Mouse (Mus musculus) frontal cortex, adult 2 months (tissue): ENCODE data around the gene Mroh7. TPM values are rescaled to one million over a fixed set of nuclear protein-coding genes. Genes with fewer than 3 reads are reported as not detected.

Experiments
- DNase-seq, 2 experiments: peaks; one replicate each; pipeline ENCODE4 v3.0.0; 2022; ENCODE audit warnings: low spot score in 1 of 2; ENCODE audit errors: extremely low spot score in 1 of 2
- polyA plus RNA-seq: library from polyadenylated mRNA; depleted of rRNA; stranded (reverse); fragments of >200 nt; gene quantifications from 2 replicates; pipeline ENCODE4 v1.2.3, GENCODE M21; 2012; rRNA removed

The Mroh7 gene
- polyA plus RNA-seq, 1 experiment: 11.0 TPM

GRCm38 (mm10) chr4:106643483-106644217, 87.1 kb downstream of the Mroh7 start:
- DNase-seq: peak in 1 of 2 experiments; percentile 40

- DNase-seq: no peak
These were observed 96.6 kb downstream of the Mroh7 start for GRCm38 (mm10) chr4:106634086-106634479.

- peak in 1 of 2 experiments; percentile 54 for DNase-seq
These were observed 97.2 kb downstream of the Mroh7 start for GRCm38 (mm10) chr4:106633281-106634085.

GRCm38 (mm10) chr4:106632313-106632712, 98.4 kb downstream of the Mroh7 start:
- no peak for DNase-seq

Other genes with a start within 250 kb of the Mroh7 start
- gene Bsnd, start 238.6 kb downstream of the Mroh7 start, polyA plus RNA-seq: not detected in 2 replicates
- gene Dhcr24, start 169.9 kb downstream of the Mroh7 start, polyA plus RNA-seq: 70.4 and 77.0 TPM in 2 replicates
- gene Lexm, start 113.7 kb downstream of the Mroh7 start, polyA plus RNA-seq: 0.16 TPM in 1 of 2 replicates, not detected in the other
- gene Ttc22, start 108.5 kb downstream of the Mroh7 start, polyA plus RNA-seq: 2.0 and 2.3 TPM in 2 replicates
- 10.4 and 10.9 TPM in 2 replicates for gene Pars2, start 79.9 kb downstream of the Mroh7 start, polyA plus RNA-seq
- 125 and 144 TPM in 2 replicates for gene Ttc4, start 52.0 kb downstream of the Mroh7 start, polyA plus RNA-seq
- gene Fam151a, start 3.0 kb upstream of the Mroh7 start, polyA plus RNA-seq: 0.11 TPM in 1 of 2 replicates, not detected in the other
- 19.4 and 21.4 TPM in 2 replicates for gene Acot11, start 74.1 kb upstream of the Mroh7 start, polyA plus RNA-seq
- 92.7 and 95.6 TPM in 2 replicates for gene Ssbp3, start 179.8 kb upstream of the Mroh7 start, polyA plus RNA-seq